ENCODE assay signal across 15 mouse cellular contexts in the genomic region with DNA sequence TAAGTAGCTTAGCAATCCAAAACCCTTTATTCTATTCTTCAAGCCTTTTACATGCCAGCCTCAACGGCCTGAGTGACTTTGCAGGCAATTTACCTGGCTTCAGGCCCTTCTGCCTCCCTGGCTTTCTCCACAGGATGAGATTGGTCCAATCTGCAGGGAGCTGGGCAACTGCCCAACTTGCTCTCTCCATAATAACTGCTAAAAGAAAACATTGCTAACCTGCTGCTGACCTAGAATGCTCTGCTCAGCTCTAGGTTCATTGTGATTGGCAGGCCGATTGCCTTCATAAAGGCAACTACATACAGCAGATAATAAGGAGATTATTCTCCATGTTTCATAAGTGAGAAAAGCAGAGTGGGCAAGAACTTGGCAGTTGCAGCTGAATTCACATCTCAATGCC.
DNase-seq lines count a peak whose midpoint lies in the region; ATAC-seq and TF ChIP-seq lines count a peak whose summit lies in the region.
"Had no signal": no experiment of that assay in that cellular context is flagged by ENCODE, and none has a peak within 500 bp of the region (broad histone marks: within the 10 kb centered on the region; RNA-seq: fewer than 3 reads in every experiment).

No protein-coding gene starts in this region.

- H3K9ac ChIP-seq in heart, embryonic 11.5 days (ENCODE audit: low read depth, low read length) = no peak overlapping the region
- H3K9ac ChIP-seq in limb, embryonic 14.5 days (ENCODE audit: low read depth, low read length, severe bottlenecking) = no peak overlapping the region
- H3K9ac ChIP-seq: limb, embryonic 13.5 days; midbrain, embryonic 12.5 days had no signal

- H3K27me3 ChIP-seq in heart, embryonic 11.5 days (ENCODE audit: control insufficient read depth, insufficient read depth, low read length) = no peaks in the 10 kb centered on the region
- H3K27me3 ChIP-seq in limb, embryonic 14.5 days (ENCODE audit: control insufficient read depth, insufficient read depth, low read length) = no peaks in the 10 kb centered on the region
- no peaks in the 10 kb centered on the region for H3K27me3 ChIP-seq in limb, embryonic 10.5 days (ENCODE audit: low read depth, poor library complexity, severe bottlenecking)
- H3K27me3 ChIP-seq: limb, embryonic 13.5 days; midbrain, embryonic 12.5 days had no signal

- no peak for TF ChIP-seq POLR2A in limb, embryonic 14.5 days (IDR thresholded peaks at IDR 0.05; ENCODE audit: borderline replicate concordance, extremely low read depth, insufficient read depth, insufficient read length)

- H3K27ac ChIP-seq in heart, embryonic 11.5 days (ENCODE audit: low read depth, low read length) = no peak overlapping the region
- no peak overlapping the region for H3K27ac ChIP-seq in limb, embryonic 14.5 days (replicated peaks; ENCODE audit: low read depth, low read length)
- no peak overlapping the region for H3K27ac ChIP-seq in limb, embryonic 10.5 days
- H3K27ac ChIP-seq: limb, embryonic 13.5 days; midbrain, embryonic 12.5 days had no signal

- H3K4me1 ChIP-seq in heart, embryonic 11.5 days (ENCODE audit: control insufficient read depth, insufficient read depth, low read length) = no peaks in the 10 kb centered on the region
- no peaks in the 10 kb centered on the region for H3K4me1 ChIP-seq in limb, embryonic 14.5 days (ENCODE audit: control insufficient read depth, insufficient read depth, low read length)
- H3K4me1 ChIP-seq in limb, embryonic 10.5 days = no peaks in the 10 kb centered on the region
- H3K4me1 ChIP-seq: limb, embryonic 13.5 days; midbrain, embryonic 12.5 days had no signal

- no peak overlapping the region for H3K4me3 ChIP-seq in heart, embryonic 11.5 days (ENCODE audit: low read depth, low read length)
- no peak overlapping the region for H3K4me3 ChIP-seq in limb, embryonic 14.5 days (replicated peaks; ENCODE audit: low read length)
- no peak overlapping the region for H3K4me3 ChIP-seq in limb, embryonic 10.5 days
- H3K4me3 ChIP-seq: limb, embryonic 13.5 days; midbrain, embryonic 12.5 days had no signal

- no peak for ATAC-seq in heart, embryonic 11.5 days (replicated peaks; ENCODE audit: insufficient number of reproducible peaks, low FRiP score, low TSS enrichment)
- ATAC-seq in limb, embryonic 14.5 days (ENCODE audit: low FRiP score, low read depth) = no peak
- ATAC-seq: intestine, embryonic 16.5 days had no signal

- no peak overlapping the region for H3K4me2 ChIP-seq in heart, embryonic 11.5 days
- no peak overlapping the region for H3K4me2 ChIP-seq in limb, embryonic 14.5 days (replicated peaks; ENCODE audit: low read depth, low read length, severe bottlenecking)
- H3K4me2 ChIP-seq: limb, embryonic 13.5 days; midbrain, embryonic 12.5 days had no signal

- DNase-seq in heart, adult 11 months = peak; percentile 88
- peak; percentile 17 for DNase-seq in limb, embryonic 14.5 days (ENCODE audit: low spot score)
- no peak for DNase-seq in limb, embryonic 10.5 days (ENCODE audit: low spot score)
- DNase-seq in cerebellum, adult 18-20 months = peak; percentile 25 to 33
- DNase-seq in heart, postnatal 36 days = peak; percentile 4 to 5
- no peak for DNase-seq in layer of hippocampus, adult 8-10 months (ENCODE audit: low spot score in 2 of 2)
- no peak for DNase-seq in yolk sac, embryonic 10.5 days (ENCODE audit: low spot score)
- DNase-seq: adrenal gland, adult 2 months; gastrocnemius, postnatal 25 days; lung, postnatal 4 days; right cerebral cortex, postnatal 25 days had no signal

- H3K9me3 ChIP-seq in heart, embryonic 11.5 days (replicated peaks; ENCODE audit: control insufficient read depth, low read length) = no peaks in the 10 kb centered on the region
- no peaks in the 10 kb centered on the region for H3K9me3 ChIP-seq in limb, embryonic 14.5 days (ENCODE audit: control insufficient read depth, low read length)
- no peaks in the 10 kb centered on the region for H3K9me3 ChIP-seq in limb, embryonic 10.5 days (replicated peaks)
- H3K9me3 ChIP-seq: limb, embryonic 13.5 days; midbrain, embryonic 12.5 days had no signal

- intact Hi-C loops in heart, postnatal 36 days (cut with DNase I) = no loop called here

- WGBS in heart, embryonic 11.5 days (ENCODE audit: insufficient replicate concordance) = 79% methylated on average over 2 of the region's 2 CpGs
- 53% methylated on average over 2 of the region's 2 CpGs for WGBS in limb, embryonic 14.5 days
- WGBS in limb, embryonic 10.5 days = 76% methylated on average over 2 of the region's 2 CpGs

- H3K36me3 ChIP-seq in heart, embryonic 11.5 days (ENCODE audit: control insufficient read depth, insufficient read depth, low read length) = no peaks in the 10 kb centered on the region
- no peaks in the 10 kb centered on the region for H3K36me3 ChIP-seq in limb, embryonic 14.5 days (ENCODE audit: control insufficient read depth, insufficient read depth, low read length)
- H3K36me3 ChIP-seq in limb, embryonic 10.5 days = no peaks in the 10 kb centered on the region
- H3K36me3 ChIP-seq: limb, embryonic 13.5 days; midbrain, embryonic 12.5 days had no signal

Comparison
In these comparisons a context has a peak if more than half of its experiments do, and no peak if none do; other contexts are left out.
1. DNase-seq: peak in heart, adult 11 months (single experiment), limb, embryonic 14.5 days (single experiment), cerebellum, adult 18-20 months (2 of 2) and heart, postnatal 36 days (2 of 2); none in limb, embryonic 10.5 days (single experiment), layer of hippocampus, adult 8-10 months (0 of 2) and yolk sac, embryonic 10.5 days (single experiment).